Mouse (Mus musculus) neural tube, embryonic 11.5 days (tissue): ENCODE data around the gene Mia. TPM values are rescaled to one million over a fixed set of nuclear protein-coding genes. Genes with fewer than 3 reads are reported as not detected.

Source experiments
- ATAC-seq: fragments of 200-750 bp; cut with Nextera tagmentation; 2 replicates; pipeline ENCODE4 v1.8.0; 2017; ENCODE audit warnings: moderate number of reproducible peaks, mild to moderate bottlenecking, moderate TSS enrichment, moderate library complexity; ENCODE audit not compliant: insufficient read depth, low FRiP score, low TSS enrichment
- DNase-seq: peaks from one replicate; pipeline ENCODE4 v3.0.0-alpha.2; 2015; ENCODE audit warnings: low spot score
- H3K27ac ChIP-seq: fragments of 300-500 bp; sonication (generic); 2 replicates; pipeline ENCODE4 v1.5.1; 2014; ENCODE audit warnings: low read depth, mild to moderate bottlenecking, low read length
- H3K27me3 ChIP-seq: fragments of 300-500 bp; sonication (generic); 2 replicates; pipeline ENCODE4 v1.6.1; 2014; ENCODE audit warnings: mild to moderate bottlenecking, low read length, mixed read lengths; ENCODE audit not compliant: control insufficient read depth, insufficient read depth
- H3K36me3 ChIP-seq: fragments of 300-500 bp; sonication (generic); 2 replicates; pipeline ENCODE4 v1.6.1; 2014; ENCODE audit warnings: mild to moderate bottlenecking, low read length, moderate library complexity, mixed read lengths; ENCODE audit not compliant: control insufficient read depth, insufficient read depth
- H3K4me1 ChIP-seq: fragments of 300-500 bp; sonication (generic); 2 replicates; pipeline ENCODE4 v1.6.1; 2014; ENCODE audit warnings: low read length, mixed read lengths; ENCODE audit not compliant: control insufficient read depth, insufficient read depth
- H3K4me2 ChIP-seq: fragments of 300-500 bp; sonication (generic); 2 replicates; pipeline ENCODE4 v1.6.1; 2014; ENCODE audit warnings: low read depth, mild to moderate bottlenecking, moderate library complexity
- H3K4me3 ChIP-seq: fragments of 300-500 bp; sonication (generic); 2 replicates; pipeline ENCODE4 v1.5.1; 2014; ENCODE audit warnings: low read depth, low read length
- H3K9ac ChIP-seq: fragments of 300-500 bp; sonication (generic); 2 replicates; pipeline ENCODE4 v1.6.1; 2014; ENCODE audit warnings: mild to moderate bottlenecking, low read length
- H3K9me3 ChIP-seq: fragments of 300-500 bp; sonication (generic); 2 replicates; pipeline ENCODE4 v1.6.1; 2016; ENCODE audit warnings: low read length; ENCODE audit not compliant: control insufficient read depth
- WGBS: fragments of 180-500 bp; shearing (Covaris S2); extraction: QIAGEN DNeasy Blood & Tissue Kit; methylation state at CpG from one replicate; pipeline ENCODE4 v1.1.7; 2014; 5-methylcytosine and 5-hydroxymethylcytosine counted together
- polyA plus RNA-seq: library from polyadenylated mRNA; unstranded; fragments of >200 nt; fragmentation: Nextera tagmentation; extraction: Ambion mirVana; gene quantifications from 2 replicates; pipeline ENCODE4 v1.2.1, GENCODE M21; 2014

Mia gene
- polyA plus RNA-seq, 1 experiment from 2014 or later: 0.60 TPM

DNA sequence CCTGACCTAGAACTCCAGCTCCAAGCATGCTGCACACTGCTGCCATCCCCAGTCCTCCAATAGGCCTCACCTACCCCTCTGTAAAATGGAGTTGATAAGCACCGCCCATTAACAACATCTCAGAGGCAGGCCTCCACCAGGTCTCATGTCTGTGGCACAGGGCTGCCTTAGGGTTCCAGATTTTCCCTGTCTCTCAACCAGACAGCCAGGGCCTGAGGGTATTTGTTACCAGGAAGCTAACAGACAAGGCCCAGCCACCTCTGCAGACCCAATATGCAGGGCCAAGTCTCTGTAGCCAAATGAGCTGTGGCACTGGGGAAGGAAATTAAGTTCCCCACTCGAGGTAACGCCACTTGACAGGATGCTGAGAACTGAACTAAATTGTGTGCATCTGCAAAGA lies 20.0 kb downstream of the Mia start:
- ATAC-seq (no peak), DNase-seq (no peak)
- Histone ChIP-seq H3K4me3 (no peak overlapping the region), H3K9me3 (no peaks in the 10 kb centered on the region), H3K4me1 (peaks cover 20% of the 10 kb centered on the region), H3K27ac (no peak overlapping the region), H3K9ac (no peak overlapping the region), H3K4me2 (no peak overlapping the region), H3K36me3 (peaks cover 17% of the 10 kb centered on the region), H3K27me3 (no peaks in the 10 kb centered on the region)
- 92% methylated on average over 3 of the region's 3 CpGs for WGBS

GRCm38 (mm10) chr7:27159882-27160281 lies 21.1 kb downstream of the Mia start:
- 22% methylated on average over 8 of the region's 8 CpGs for whole genome bisulfite sequencing
- H3K4me3 ChIP-seq: no peak overlapping the region
- no peak overlapping the region for H3K9ac ChIP-seq

GRCm38 (mm10) chr7:27159256-27159655 lies 21.7 kb downstream of the Mia start:
- DNase-seq (no peak), ATAC-seq (no peak)
- no peak overlapping the region for H3K9ac ChIP-seq
- H3K27me3 ChIP-seq: no peaks in the 10 kb centered on the region
- no peak overlapping the region for H3K4me3 ChIP-seq
- no peak overlapping the region for H3K4me2 ChIP-seq
- no peak overlapping the region for H3K27ac ChIP-seq
- H3K36me3 ChIP-seq: peaks cover 17% of the 10 kb centered on the region
- H3K9me3 ChIP-seq: no peaks in the 10 kb centered on the region
- 94% methylated on average over 6 of the region's 6 CpGs for WGBS
- peaks cover 6% of the 10 kb centered on the region for H3K4me1 ChIP-seq

More at GRCm38 (mm10) chr7:27159882-27160281, 21.1 kb downstream of the Mia start:
- peaks cover 17% of the 10 kb centered on the region for H3K36me3 ChIP-seq
- no peak overlapping the region for H3K27ac ChIP-seq
- DNase-seq (peak; percentile 83), ATAC-seq (peak; percentile 90)
- H3K27me3 ChIP-seq: no peaks in the 10 kb centered on the region
- H3K4me2 ChIP-seq: no peak overlapping the region
- H3K9me3 ChIP-seq: no peaks in the 10 kb centered on the region
- H3K4me1 ChIP-seq: peaks cover 12% of the 10 kb centered on the region

- no peak for ATAC-seq
- Histone ChIP-seq H3K36me3 (peaks cover 17% of the 10 kb centered on the region), H3K27me3 (no peaks in the 10 kb centered on the region), H3K9me3 (no peaks in the 10 kb centered on the region), H3K4me1 (no peaks in the 10 kb centered on the region), H3K9ac (no peak overlapping the region), H3K4me2 (no peak overlapping the region), H3K4me3 (no peak overlapping the region), H3K27ac (no peak overlapping the region)
- 92% methylated on average over 9 of the region's 9 CpGs for WGBS
- no peak for DNase-seq
Measured at GRCm38 (mm10) chr7:27158171-27158570, 22.8 kb downstream of the Mia start.

DNA sequence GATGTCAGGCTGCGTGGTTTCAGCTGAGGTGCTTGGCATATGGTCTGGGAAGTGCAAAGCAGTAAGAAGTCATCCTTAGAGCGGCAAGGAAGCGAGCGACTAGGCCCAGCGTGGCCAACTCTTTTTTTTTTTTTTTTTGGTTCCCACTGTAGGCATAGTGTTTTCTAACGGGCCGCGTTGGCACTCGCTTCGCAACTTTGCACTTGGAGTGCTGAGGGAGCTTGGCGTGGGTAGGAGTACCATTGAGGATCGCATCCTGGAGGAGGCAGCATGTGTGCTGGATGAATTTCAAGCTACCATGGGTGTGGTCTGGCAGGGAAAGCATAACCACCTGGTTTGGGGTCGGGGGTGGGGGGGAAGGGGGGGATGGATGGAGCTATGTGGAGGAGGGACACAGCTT lies 25.0 kb downstream of the Mia start:
- DNase-seq (no peak), ATAC-seq (no peak)
- Histone ChIP-seq H3K27me3 (no peaks in the 10 kb centered on the region), H3K27ac (no peak overlapping the region), H3K4me3 (no peak overlapping the region), H3K36me3 (peaks cover 14% of the 10 kb centered on the region), H3K9ac (no peak overlapping the region), H3K9me3 (no peaks in the 10 kb centered on the region), H3K4me1 (no peaks in the 10 kb centered on the region), H3K4me2 (no peak overlapping the region)
- WGBS: 87% methylated on average over 13 of the region's 13 CpGs

DNA sequence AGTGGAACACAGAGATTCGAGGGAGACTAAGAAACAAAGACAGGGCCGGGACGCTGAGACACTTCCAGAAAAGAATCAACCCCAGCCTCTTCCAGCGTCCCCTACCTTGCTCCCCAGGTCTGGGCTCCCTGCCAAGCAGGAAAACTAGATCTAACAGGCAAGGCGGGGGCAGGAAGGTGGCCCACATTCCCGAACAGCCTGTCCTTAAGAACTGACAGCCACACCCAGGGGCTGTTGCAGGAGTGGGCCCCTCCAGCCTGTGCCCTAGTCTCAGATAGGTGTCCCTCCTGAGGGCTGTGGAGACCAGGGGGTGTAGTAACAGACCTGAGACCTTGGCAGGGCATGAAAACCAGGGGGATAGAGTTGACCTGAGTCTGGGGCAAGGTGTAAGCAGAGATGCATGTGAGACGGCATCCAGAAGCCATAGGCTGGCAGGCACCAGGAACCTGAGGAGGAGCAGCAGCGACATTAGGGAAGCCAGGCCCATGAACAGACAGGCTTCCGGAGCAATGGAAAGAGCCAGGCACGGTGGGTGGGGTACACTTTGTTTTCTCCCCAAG lies 27.7 kb downstream of the Mia start, which contains the start of gene Cyp2t4:
Gene Cyp2t4, plus strand, starts transcription at position 510 of the 560 bp plus-strand sequence.
- Histone ChIP-seq H3K9me3 (no peaks in the 10 kb centered on the region), H3K27me3 (no peaks in the 10 kb centered on the region), H3K36me3 (peaks cover 6% of the 10 kb centered on the region), H3K9ac (no peak within 1 kb of the TSS), H3K4me1 (no peaks in the 10 kb centered on the region), H3K4me3 (no peak within 1 kb of the TSS), H3K27ac (no peak within 1 kb of the TSS), H3K4me2 (no peak within 1 kb of the TSS)
- DNase-seq: no peak
- ATAC-seq: no peak
- 87% methylated on average over 10 of the region's 10 CpGs for WGBS

DNA sequence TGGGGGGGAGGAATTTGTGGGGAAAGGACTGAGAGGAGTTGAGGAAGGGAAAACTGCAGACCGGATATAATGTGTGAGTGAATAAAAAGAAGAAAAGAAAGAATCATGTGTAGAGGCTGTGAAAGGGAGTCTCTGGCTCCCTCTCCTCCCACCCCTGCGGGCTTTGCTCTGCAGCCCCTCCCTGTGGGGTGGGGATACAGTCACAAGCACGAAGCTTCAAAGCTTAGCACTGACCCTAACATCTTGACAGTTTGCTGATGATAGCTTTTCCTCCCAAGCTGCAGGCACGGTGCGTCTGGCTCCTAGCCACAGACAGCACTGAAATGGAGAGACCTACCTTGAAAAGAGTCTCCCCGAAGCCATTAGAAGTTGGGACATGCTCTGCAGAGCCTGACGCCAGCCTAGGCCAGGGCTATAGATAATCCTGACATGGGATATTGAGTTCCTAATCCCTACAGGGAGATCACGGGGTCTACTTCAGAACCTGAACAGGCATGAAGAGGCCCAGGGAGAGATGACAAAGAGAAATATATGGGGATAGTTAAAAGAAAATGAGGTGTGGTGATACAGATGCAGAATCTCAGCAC lies 44.5 kb downstream of the Mia start:
- H3K4me1 ChIP-seq: no peaks in the 10 kb centered on the region
- H3K27me3 ChIP-seq: no peaks in the 10 kb centered on the region
- no peaks in the 10 kb centered on the region for H3K36me3 ChIP-seq
- no peak for ATAC-seq
- no peak for DNase-seq
- H3K27ac ChIP-seq: no peak overlapping the region
- 70% methylated on average over 8 of the region's 8 CpGs for WGBS
- H3K9ac ChIP-seq: no peak overlapping the region
- H3K4me3 ChIP-seq: no peak overlapping the region
- H3K4me2 ChIP-seq: no peak overlapping the region
- H3K9me3 ChIP-seq: peaks cover 3% of the 10 kb centered on the region; the same call in 1 of the 2 replicates

GRCm38 (mm10) chr7:27133757-27134156 lies 47.2 kb downstream of the Mia start:
- no peak overlapping the region for H3K4me3 ChIP-seq
- no peaks in the 10 kb centered on the region for H3K9me3 ChIP-seq
- H3K4me1 ChIP-seq: no peaks in the 10 kb centered on the region
- H3K4me2 ChIP-seq: no peak overlapping the region
- no peak for DNase-seq
- no peak overlapping the region for H3K27ac ChIP-seq
- 84% methylated on average over 4 of the region's 4 CpGs for WGBS
- no peak for ATAC-seq
- no peak overlapping the region for H3K9ac ChIP-seq
- no peaks in the 10 kb centered on the region for H3K36me3 ChIP-seq
- no peaks in the 10 kb centered on the region for H3K27me3 ChIP-seq

DNA sequence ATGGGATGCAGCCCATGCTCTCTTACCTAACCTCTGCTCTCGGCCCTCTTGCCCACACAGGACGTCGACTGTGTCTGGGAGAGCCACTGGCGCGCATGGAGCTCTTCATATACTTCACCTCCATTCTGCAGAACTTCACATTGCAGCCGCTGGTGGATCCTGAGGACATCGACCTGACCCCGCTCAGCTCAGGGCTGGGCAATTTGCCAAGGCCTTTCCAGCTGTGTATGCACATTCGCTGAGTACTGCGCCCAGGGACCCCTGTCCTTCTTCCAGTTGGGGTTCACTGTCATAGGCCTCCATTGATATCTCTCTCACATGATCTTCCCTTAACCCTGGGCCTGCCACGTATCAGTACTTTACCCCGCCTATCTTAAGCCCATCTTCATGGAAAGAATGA lies 47.8 kb downstream of the Mia start:
- Histone ChIP-seq H3K4me1 (no peaks in the 10 kb centered on the region), H3K9ac (no peak overlapping the region), H3K9me3 (no peaks in the 10 kb centered on the region), H3K36me3 (no peaks in the 10 kb centered on the region), H3K4me3 (no peak overlapping the region), H3K27me3 (no peaks in the 10 kb centered on the region), H3K4me2 (no peak overlapping the region), H3K27ac (no peak overlapping the region)
- ATAC-seq (no peak), DNase-seq (no peak)
- 66% methylated on average over 12 of the region's 12 CpGs for WGBS
